Mouse (Mus musculus): ENCODE measurements around the gene Hoxa2.

DNA sequence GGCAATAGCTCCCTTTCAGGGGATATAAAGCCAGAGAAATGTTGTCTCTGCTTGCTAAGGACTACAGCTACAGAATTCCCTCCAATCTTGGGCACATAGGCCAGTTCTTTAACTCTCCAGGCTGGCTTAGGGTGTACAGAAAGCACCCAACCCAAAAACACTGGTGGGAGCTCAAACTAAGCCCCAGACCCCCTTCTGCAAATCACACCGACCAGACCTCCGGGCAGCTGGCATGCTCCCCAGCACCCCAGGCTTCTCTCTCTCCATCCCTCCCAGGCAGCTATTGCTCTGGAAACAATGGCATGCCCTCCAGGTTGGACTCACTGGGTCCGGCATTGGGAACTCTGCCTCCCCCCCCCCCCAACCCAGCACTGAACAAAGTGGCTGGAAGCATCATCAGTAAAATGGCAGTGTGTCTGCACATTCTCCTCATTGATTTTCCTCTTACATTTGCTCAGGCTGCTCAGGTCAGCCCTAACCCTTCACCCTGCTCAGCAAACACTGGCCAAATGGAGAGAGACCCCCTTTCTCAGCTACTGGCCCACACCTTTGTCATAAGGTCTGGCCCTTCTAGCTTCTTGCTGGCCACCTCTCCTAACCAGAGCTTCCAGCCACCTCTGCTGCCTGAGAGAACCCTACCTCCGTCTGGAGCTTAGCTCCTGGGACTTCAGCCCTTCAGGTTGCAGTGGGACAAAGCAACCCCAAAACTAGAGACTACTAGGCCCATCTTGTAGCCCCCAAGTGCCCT is 14.5 kb upstream of the Hoxa2 start:
- TF ChIP-seq CTCF (IDR thresholded peaks at IDR 0.05; ENCODE audit: borderline replicate concordance, extremely low read depth, insufficient read depth, insufficient read length), result no peak
- TF ChIP-seq POLR2A (IDR thresholded peaks at IDR 0.05; ENCODE audit: borderline replicate concordance, extremely low read depth, insufficient read depth, insufficient read length, poor library complexity, severe bottlenecking), result no peak
